Mouse (Mus musculus): ENCODE results near the gene Akr1e1. TPM values are rescaled to one million over a fixed set of nuclear protein-coding genes. Genes with fewer than 3 reads are reported as not detected.
"Not testable (repeated sequence)": the region's sequence is repeated elsewhere in the genome, so short reads cannot be mapped to it uniquely, and the experiment has no call there.

Gene Akr1e1
- 10 to 100 TPM; 13.9 to 14.2 TPM for total RNA-seq (2021)
- long read RNA-seq, experiment 1, transcript Akr1e1-201 (10 exons, 3,463 nt), result major isoform, 22 of 32 reads
- long read RNA-seq, experiment 1, partial matches to known transcripts, result 6 of 32 reads
- long read RNA-seq, experiment 1, other reads (novel, unspliced or antisense), result 1 of 32 reads
- long read RNA-seq, experiment 2, transcript Akr1e1-201 (10 exons, 3,463 nt), result major isoform, 18 of 24 reads
- long read RNA-seq, experiment 2, partial matches to known transcripts, result 1 of 24 reads
- long read RNA-seq, experiment 2, other reads (novel, unspliced or antisense), result 4 of 24 reads

- DNase-seq, result peak; percentile 91
Measured at GRCm38 (mm10) chr13:4608961-4609409, at the start of gene Akr1e1. Gene Akr1e1 (minus strand): TSS chr13:4609174.

- no peak for DNase-seq
Measured at GRCm38 (mm10) chr13:4658346-4658745, 49.4 kb upstream of the Akr1e1 start.

GRCm38 (mm10) chr13:4656277-4657146 lies 47.5 kb upstream of the Akr1e1 start:
- DNase-seq, result no peak

GRCm38 (mm10) chr13:4650190-4650589 lies 41.2 kb upstream of the Akr1e1 start:
- DNase-seq, result no peak

GRCm38 (mm10) chr13:4645248-4645647 lies 36.3 kb upstream of the Akr1e1 start:
- no peak for DNase-seq

- no peak for DNase-seq
Measured at GRCm38 (mm10) chr13:4610902-4611301, 1.9 kb upstream of the Akr1e1 start.

GRCm38 (mm10) chr13:4608530-4608929 lies 444 bp downstream of the Akr1e1 start:
- no peak for DNase-seq

GRCm38 (mm10) chr13:4606821-4607220 lies 2.2 kb downstream of the Akr1e1 start:
- DNase-seq, result no peak

- DNase-seq, result not testable (repeated sequence)
Measured at GRCm38 (mm10) chr13:4603431-4603830, 5.5 kb downstream of the Akr1e1 start.

GRCm38 (mm10) chr13:4576921-4577320 lies 32.1 kb downstream of the Akr1e1 start:
- no peak for DNase-seq

- no peak for DNase-seq
Measured at GRCm38 (mm10) chr13:4573871-4574270, 35.1 kb downstream of the Akr1e1 start, which contains the start of gene Akr1c21. Gene Akr1c21 (plus strand): TSS chr13:4574075.

- no peak for DNase-seq
Measured at GRCm38 (mm10) chr13:4565996-4566395, 43.0 kb downstream of the Akr1e1 start.

- DNase-seq, result no peak
Measured at GRCm38 (mm10) chr13:4560500-4560899, 48.5 kb downstream of the Akr1e1 start.

GRCm38 (mm10) chr13:4559143-4559542 lies 49.8 kb downstream of the Akr1e1 start:
- DNase-seq, result no peak

Other genes starting within 250 kb of the Akr1e1 start
- gene Akr1c6, start 174.9 kb downstream of the Akr1e1 start, total RNA-seq (2021), result not detected
- not detected for gene Akr1c20, start 85.8 kb downstream of the Akr1e1 start, total RNA-seq (2021)
- not detected for gene Akr1c21, start 35.1 kb downstream of the Akr1e1 start, total RNA-seq (2021)

Measured in gastrocnemius, postnatal 25 days (tissue).